Mouse (Mus musculus): Measurements from ENCODE around the gene Whrn. TPM values are rescaled to one million over a fixed set of nuclear protein-coding genes. Genes with fewer than 3 reads are reported as not detected.

Whrn gene
- polyA plus RNA-seq, 1 experiment, result not detected

DNA sequence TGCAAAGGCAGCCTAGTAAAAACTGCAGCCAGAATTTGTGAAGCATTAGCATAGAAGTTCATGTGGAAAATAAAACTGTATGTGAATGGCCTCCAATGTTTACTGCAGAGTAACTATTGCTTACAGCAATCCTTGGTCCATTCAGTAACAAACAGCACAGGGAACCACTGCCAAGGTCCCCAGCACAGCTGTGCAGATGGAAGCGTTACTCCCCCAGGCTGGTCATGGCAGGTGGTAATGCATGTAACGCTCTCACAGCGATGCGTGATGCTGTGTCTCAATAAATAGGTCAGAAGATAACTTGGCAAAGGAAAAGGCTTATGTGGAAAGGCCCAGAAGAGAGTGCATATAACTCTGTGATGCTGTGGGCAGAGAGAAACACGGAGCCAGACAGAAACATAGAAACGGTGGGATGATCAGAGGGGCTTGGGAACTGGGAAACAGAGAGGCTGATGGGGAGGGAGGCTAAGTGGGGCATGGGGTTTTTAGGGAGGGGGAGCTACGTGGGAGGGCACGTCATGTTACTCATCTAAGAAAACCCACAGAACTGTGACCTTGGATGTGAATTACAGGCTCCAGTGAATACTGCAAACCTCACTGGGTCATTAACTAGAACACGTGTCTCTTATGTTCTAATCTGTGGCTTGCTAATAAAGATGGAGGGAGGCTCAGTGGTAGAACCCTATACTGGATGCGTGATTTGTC, 51.3 kb downstream of the Whrn start:
- WGBS, result 34% methylated on average over 10 of the region's 10 CpGs
- TF ChIP-seq CTCF (IDR thresholded peaks at IDR 0.05; ENCODE audit: insufficient read depth, low read depth, low read length) (no peak), POLR2A (IDR thresholded peaks at IDR 0.05; ENCODE audit: insufficient read depth, low read depth, low read length) (no peak)
- Histone ChIP-seq H3K4me1 (ENCODE audit: control insufficient read depth, insufficient read depth, low read length) (peaks cover 5% of the 10 kb centered on the region), H3K4me3 (ENCODE audit: insufficient read depth, low read depth, low read length) (no peak overlapping the region), H3K27ac (ENCODE audit: insufficient read depth, low read depth, low read length) (no peak overlapping the region)

DNA sequence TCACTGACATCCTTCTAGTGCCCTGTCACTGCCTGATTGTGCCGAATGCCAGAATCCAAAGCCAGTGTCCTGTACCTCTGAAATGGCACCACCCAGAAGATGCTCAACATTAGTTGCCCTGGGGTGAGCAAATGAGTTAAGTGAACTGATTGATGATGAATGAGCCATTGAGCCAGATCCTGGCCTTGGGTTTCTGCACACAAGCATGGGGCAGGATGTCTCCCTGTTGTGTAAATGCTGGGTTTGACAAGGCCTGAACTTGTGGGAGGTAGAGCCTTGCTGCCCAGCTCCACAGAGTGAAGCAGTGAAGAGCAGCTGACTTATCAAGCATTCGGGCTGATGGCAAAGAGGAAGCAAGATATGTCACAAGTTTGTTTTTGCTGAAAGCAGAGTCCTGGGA, 52.7 kb downstream of the Whrn start:
- Histone ChIP-seq H3K27ac (ENCODE audit: insufficient read depth, low read depth, low read length) (no peak overlapping the region), H3K4me3 (ENCODE audit: insufficient read depth, low read depth, low read length) (no peak overlapping the region), H3K4me1 (ENCODE audit: control insufficient read depth, insufficient read depth, low read length) (peaks cover 5% of the 10 kb centered on the region)
- whole genome bisulfite sequencing, result 83% methylated on average over 2 of the region's 2 CpGs
- TF ChIP-seq POLR2A (IDR thresholded peaks at IDR 0.05; ENCODE audit: insufficient read depth, low read depth, low read length), result no peak
- no peak for TF ChIP-seq CTCF (IDR thresholded peaks at IDR 0.05; ENCODE audit: insufficient read depth, low read depth, low read length)

DNA sequence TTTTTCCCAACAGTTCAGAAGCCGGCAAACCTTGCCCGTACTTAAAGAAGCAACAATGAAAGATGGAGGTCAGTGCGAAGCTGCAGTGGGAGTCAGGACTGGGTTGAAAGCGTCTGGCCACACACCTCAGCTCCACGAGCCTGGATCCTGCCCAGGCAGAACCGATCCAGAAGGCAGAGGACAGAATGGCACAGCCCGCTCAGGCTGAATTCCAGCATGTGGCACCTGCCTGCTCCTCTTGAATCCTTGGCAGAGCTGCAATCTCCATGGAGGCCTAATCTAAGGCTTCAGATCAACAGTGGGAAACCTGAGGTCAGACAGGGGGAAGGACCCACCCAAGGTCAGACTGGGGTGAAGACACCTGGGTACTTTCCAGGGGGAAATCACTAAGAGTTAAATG, 54.2 kb downstream of the Whrn start:
- Histone ChIP-seq H3K4me1 (ENCODE audit: control insufficient read depth, insufficient read depth, low read length) (peaks cover 13% of the 10 kb centered on the region), H3K27ac (ENCODE audit: insufficient read depth, low read depth, low read length) (no peak overlapping the region), H3K4me3 (ENCODE audit: insufficient read depth, low read depth, low read length) (no peak overlapping the region)
- 90% methylated on average over 7 of the region's 7 CpGs for WGBS
- TF ChIP-seq POLR2A (IDR thresholded peaks at IDR 0.05; ENCODE audit: insufficient read depth, low read depth, low read length), result no peak
- no peak for TF ChIP-seq CTCF (IDR thresholded peaks at IDR 0.05; ENCODE audit: insufficient read depth, low read depth, low read length)

DNA sequence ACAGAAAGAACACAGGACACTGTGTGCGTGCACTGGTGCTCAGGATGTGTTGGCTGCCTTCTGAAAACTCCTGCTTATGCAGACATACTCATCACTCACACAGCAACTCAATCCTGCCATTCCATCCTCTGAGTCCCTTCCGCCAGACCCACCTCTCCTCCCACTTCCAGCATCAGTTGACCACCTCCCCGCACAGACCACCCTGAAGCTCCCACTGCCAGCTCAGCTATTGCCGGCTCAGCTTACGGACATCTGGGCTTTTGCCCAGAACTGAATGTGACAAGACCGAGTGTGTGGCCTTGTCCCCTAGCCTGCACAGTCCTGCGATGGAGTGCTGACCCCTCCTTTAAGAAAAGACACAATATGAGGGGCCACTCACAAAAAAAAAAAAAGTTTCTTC, 55.5 kb downstream of the Whrn start:
- WGBS, result 76% methylated on average over 7 of the region's 7 CpGs

DNA sequence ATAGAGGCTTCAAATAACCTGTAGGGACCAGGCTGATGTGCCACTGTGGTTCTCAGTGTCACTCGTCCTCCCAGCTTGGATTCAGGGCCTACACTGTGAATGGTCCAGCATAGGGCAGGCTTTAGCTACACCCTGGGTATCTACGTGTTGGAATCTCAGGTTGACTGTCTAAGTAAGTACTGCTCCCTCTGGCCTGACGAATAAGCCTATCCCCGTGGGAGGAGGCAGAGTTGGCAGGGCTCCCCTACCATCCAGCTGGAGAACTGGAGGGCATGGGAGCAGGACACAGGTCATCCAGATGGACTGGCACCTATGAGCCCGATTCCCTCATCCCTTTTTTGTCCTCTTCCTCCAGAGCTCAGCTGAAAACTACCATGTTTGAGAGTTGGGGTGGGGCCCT, 57.8 kb downstream of the Whrn start:
- 84% methylated on average over 5 of the region's 5 CpGs for WGBS
- Histone ChIP-seq H3K4me3 (ENCODE audit: insufficient read depth, low read depth, low read length) (no peak overlapping the region), H3K4me1 (ENCODE audit: control insufficient read depth, insufficient read depth, low read length) (peaks cover 9% of the 10 kb centered on the region; the same call in 1 of the 2 replicates), H3K27ac (ENCODE audit: insufficient read depth, low read depth, low read length) (no peak overlapping the region)
- TF ChIP-seq CTCF (IDR thresholded peaks at IDR 0.05; ENCODE audit: insufficient read depth, low read depth, low read length) (no peak), POLR2A (IDR thresholded peaks at IDR 0.05; ENCODE audit: insufficient read depth, low read depth, low read length) (no peak)

More for the DNA sequence above, 55.5 kb downstream of the Whrn start:
- TF ChIP-seq CTCF (IDR thresholded peaks at IDR 0.05; ENCODE audit: insufficient read depth, low read depth, low read length) (no peak), POLR2A (IDR thresholded peaks at IDR 0.05; ENCODE audit: insufficient read depth, low read depth, low read length) (no peak)
- H3K4me3 ChIP-seq (ENCODE audit: insufficient read depth, low read depth, low read length), result no peak overlapping the region
- no peak overlapping the region for H3K27ac ChIP-seq (ENCODE audit: insufficient read depth, low read depth, low read length)
- peaks cover 13% of the 10 kb centered on the region for H3K4me1 ChIP-seq (ENCODE audit: control insufficient read depth, insufficient read depth, low read length)

DNA sequence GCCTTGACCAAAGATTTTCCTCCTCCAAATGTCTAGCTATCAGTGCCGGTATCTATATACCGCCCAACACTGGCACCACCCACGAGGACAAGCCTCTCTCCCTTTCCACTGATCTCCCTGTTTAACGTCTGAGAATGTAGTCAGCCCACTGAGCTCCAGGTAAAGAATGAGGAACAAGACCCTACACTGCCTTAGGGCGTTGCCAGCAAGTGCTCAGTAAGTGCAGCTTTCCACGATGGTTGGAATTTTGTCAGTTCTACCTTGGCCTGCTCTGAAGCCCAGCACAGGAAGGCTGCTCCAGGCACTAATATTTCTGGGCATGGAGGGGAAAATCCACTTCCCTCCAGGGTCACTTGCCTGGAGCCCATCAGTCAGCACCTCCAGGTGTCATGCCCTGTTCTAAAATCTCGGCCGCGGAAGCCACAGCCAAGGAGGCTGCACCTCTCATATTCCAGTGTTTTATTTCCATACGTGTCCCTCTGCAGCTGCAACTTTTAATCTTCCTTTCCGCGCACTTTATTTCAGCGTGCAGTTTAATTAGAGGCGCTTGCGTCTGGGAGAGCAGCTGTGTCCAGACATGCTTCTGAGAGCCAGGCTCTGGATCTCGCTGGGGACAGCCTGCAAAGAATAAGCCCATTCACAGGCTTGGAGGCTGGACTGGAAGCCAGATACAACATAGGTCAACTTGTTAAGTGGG, 58.5 kb downstream of the Whrn start:
- Histone ChIP-seq H3K4me3 (ENCODE audit: insufficient read depth, low read depth, low read length) (no peak overlapping the region), H3K4me1 (ENCODE audit: control insufficient read depth, insufficient read depth, low read length) (peaks cover 9% of the 10 kb centered on the region; the same call in 1 of the 2 replicates), H3K27ac (ENCODE audit: insufficient read depth, low read depth, low read length) (no peak overlapping the region)
- TF ChIP-seq CTCF (IDR thresholded peaks at IDR 0.05; ENCODE audit: insufficient read depth, low read depth, low read length) (no peak), POLR2A (IDR thresholded peaks at IDR 0.05; ENCODE audit: insufficient read depth, low read depth, low read length) (no peak)
- WGBS, result 63% methylated on average over 16 of the region's 16 CpGs

DNA sequence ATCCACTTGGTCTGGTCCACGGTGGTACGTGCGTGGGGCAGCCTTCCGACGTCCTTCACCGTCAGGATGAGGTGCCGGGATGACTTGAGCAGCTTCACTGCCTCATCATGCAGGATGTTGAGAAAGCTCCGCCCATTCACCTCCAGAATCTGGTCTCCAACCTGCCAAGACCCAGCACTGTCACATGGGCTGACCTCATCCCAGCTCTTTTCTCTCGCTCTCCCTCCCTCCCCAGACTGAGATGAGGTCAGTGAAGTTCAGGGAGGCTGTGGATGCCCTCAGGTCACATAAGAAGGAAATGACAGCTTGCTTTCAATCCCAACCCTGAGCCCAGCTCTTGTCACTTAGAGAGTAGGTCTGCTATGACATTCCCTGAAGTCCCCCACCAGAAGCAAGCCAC, 60.4 kb downstream of the Whrn start:
- 95% methylated on average over 9 of the region's 9 CpGs for WGBS
- H3K27ac ChIP-seq (ENCODE audit: insufficient read depth, low read depth, low read length), result no peak overlapping the region
- H3K4me3 ChIP-seq (ENCODE audit: insufficient read depth, low read depth, low read length), result no peak overlapping the region
- peaks cover 9% of the 10 kb centered on the region; the same call in 1 of the 2 replicates for H3K4me1 ChIP-seq (ENCODE audit: control insufficient read depth, insufficient read depth, low read length)
- TF ChIP-seq CTCF (IDR thresholded peaks at IDR 0.05; ENCODE audit: insufficient read depth, low read depth, low read length), result no peak

DNA sequence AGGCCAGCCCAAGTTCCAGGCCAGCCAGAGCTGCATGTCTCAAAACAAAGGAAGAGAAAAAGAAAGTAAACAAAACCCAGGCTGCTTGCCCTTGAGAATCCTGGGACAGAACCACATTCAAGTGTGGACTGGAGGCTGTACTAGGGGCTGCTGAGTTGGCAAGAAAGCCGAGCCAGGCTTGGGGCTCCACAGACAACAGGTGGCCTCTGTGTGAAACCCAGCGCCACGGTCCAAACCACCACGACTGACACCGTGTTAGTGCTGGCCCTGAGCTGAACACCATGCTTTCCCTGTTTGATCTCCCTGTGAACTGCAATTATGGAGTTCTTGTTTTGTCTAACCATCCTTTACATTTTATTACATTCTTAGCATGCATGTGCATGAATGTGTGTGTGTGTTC, 64.7 kb downstream of the Whrn start:
- Histone ChIP-seq H3K4me3 (ENCODE audit: insufficient read depth, low read depth, low read length) (no peak overlapping the region), H3K4me1 (ENCODE audit: control insufficient read depth, insufficient read depth, low read length) (no peaks in the 10 kb centered on the region), H3K27ac (ENCODE audit: insufficient read depth, low read depth, low read length) (no peak overlapping the region)
- 78% methylated on average over 5 of the region's 5 CpGs for WGBS
- TF ChIP-seq CTCF (IDR thresholded peaks at IDR 0.05; ENCODE audit: insufficient read depth, low read depth, low read length), result no peak
- TF ChIP-seq POLR2A (IDR thresholded peaks at IDR 0.05; ENCODE audit: insufficient read depth, low read depth, low read length), result no peak

DNA sequence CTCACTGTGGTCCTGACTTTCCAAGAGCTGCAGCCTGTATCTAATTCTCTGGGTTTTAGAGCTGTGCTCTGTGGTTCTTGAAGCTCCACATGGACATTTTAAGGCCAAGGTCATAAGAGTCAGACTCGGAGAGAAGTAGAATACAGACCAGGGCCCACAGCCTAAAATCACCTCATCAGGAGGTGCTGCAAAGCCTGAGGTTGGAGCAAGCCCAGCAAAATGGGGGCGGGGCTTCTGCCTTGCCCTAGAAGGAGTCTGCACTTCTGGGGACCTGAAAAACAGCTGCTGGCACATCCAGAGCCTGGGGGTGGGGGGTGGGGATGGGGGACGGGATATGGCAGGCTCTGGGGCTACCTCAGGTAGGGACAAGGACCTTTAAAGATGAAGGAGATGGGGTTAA, 65.4 kb downstream of the Whrn start:
- WGBS, result 60% methylated on average over 3 of the region's 3 CpGs
- H3K4me1 ChIP-seq (ENCODE audit: control insufficient read depth, insufficient read depth, low read length), result no peaks in the 10 kb centered on the region

More for the DNA sequence above, 65.4 kb downstream of the Whrn start:
- H3K27ac ChIP-seq (ENCODE audit: insufficient read depth, low read depth, low read length), result no peak overlapping the region
- TF ChIP-seq POLR2A (IDR thresholded peaks at IDR 0.05; ENCODE audit: insufficient read depth, low read depth, low read length) (no peak), CTCF (IDR thresholded peaks at IDR 0.05; ENCODE audit: insufficient read depth, low read depth, low read length) (no peak)
- no peak overlapping the region for H3K4me3 ChIP-seq (ENCODE audit: insufficient read depth, low read depth, low read length)
